Mouse (Mus musculus) stomach, embryonic 14.5 days (tissue): ENCODE results near the gene Diaph3. TPM values are rescaled to one million over a fixed set of nuclear protein-coding genes. Genes with fewer than 3 reads are reported as not detected.

Experiments used
- ATAC-seq: fragments of 200-750 bp; cut with Nextera tagmentation; 2 replicates; pipeline ENCODE4 v1.8.0; 2017; ENCODE audit warnings: low read depth, moderate TSS enrichment; ENCODE audit not compliant: insufficient number of reproducible peaks, insufficient read depth, low FRiP score
- H3K27ac ChIP-seq: fragments of 300-500 bp; sonication (generic); 2 replicates; pipeline ENCODE4 v1.5.1; 2014; ENCODE audit warnings: mild to moderate bottlenecking, low read length, moderate library complexity, mixed read lengths
- H3K27me3 ChIP-seq: fragments of 300-500 bp; sonication (generic); 2 replicates; pipeline ENCODE4 v1.6.1; 2014; ENCODE audit warnings: low read length, control low read depth, mixed read lengths; ENCODE audit not compliant: control insufficient read depth, insufficient read depth
- H3K36me3 ChIP-seq: fragments of 300-500 bp; sonication (generic); 2 replicates; pipeline ENCODE4 v1.6.1; 2014; ENCODE audit warnings: mild to moderate bottlenecking, control low read depth, low read length, moderate library complexity, mixed read lengths; ENCODE audit not compliant: control insufficient read depth, insufficient read depth
- H3K4me1 ChIP-seq: fragments of 300-500 bp; sonication (generic); 2 replicates; pipeline ENCODE4 v1.6.1; 2014; ENCODE audit warnings: low read length, control low read depth, mixed read lengths; ENCODE audit not compliant: control insufficient read depth, insufficient read depth
- H3K4me2 ChIP-seq: fragments of 300-500 bp; sonication (generic); replicated peaks from 2 replicates; pipeline ENCODE4 v1.6.1; 2014; ENCODE audit warnings: low read depth, low read length, control low read depth
- H3K4me3 ChIP-seq: fragments of 300-500 bp; sonication (generic); 2 replicates; pipeline ENCODE4 v1.5.1; 2014; ENCODE audit warnings: low read depth, low read length, control low read depth
- H3K9ac ChIP-seq: fragments of 300-500 bp; sonication (generic); replicated peaks from 2 replicates; pipeline ENCODE4 v1.6.1; 2014; ENCODE audit warnings: low read depth, mild to moderate bottlenecking, control low read depth, low read length, moderate library complexity, mixed read lengths
- H3K9me3 ChIP-seq: fragments of 300-500 bp; sonication (generic); 2 replicates; pipeline ENCODE4 v1.6.1; 2016; ENCODE audit warnings: low read depth, low read length, control low read depth; ENCODE audit not compliant: control insufficient read depth
- WGBS: fragments of 180-500 bp; shearing (Covaris S2); extraction: QIAGEN DNeasy Blood & Tissue Kit; methylation state at CpG from one replicate; pipeline ENCODE4 v1.1.7; 2014; 5-methylcytosine and 5-hydroxymethylcytosine counted together
- polyA plus RNA-seq: library from polyadenylated mRNA; unstranded; fragments of >200 nt; fragmentation: Nextera tagmentation; extraction: Ambion mirVana; gene quantifications from 2 replicates; pipeline ENCODE4 v1.2.1, GENCODE M21; 2014

Diaph3 gene
- polyA plus RNA-seq, 1 experiment from 2014 or later: 23.4 TPM

DNA sequence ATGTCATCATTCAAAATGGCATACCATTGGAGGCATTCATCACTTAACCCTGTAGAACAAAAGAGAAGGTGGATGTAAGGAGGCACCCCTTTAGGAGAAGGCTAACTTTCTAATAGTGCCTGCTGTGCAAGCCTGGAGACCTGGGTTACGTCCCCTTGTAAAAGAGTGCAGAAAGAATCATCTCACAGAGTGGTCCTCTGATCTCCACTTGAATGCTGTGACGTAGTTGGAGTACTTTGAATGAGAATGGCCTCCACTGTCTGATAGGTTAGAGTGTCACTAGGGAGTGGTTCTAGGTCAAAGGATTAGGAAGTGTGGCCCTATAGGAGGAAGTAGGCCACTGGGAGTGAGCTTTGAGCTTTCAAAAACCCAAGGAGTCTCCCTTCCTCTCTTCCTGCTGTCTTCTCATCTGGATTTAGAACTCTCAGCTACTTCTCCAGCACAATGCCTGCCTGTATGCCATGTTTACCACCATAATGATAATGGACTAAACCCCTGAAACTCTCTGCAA lies 66.0 kb downstream of the Diaph3 start:
- Histone ChIP-seq H3K4me2 (no peak overlapping the region), H3K27ac (no peak overlapping the region), H3K9me3 (no peaks in the 10 kb centered on the region), H3K9ac (no peak overlapping the region), H3K4me1 (no peaks in the 10 kb centered on the region), H3K4me3 (no peak overlapping the region), H3K27me3 (no peaks in the 10 kb centered on the region), H3K36me3 (no peaks in the 10 kb centered on the region)
- ATAC-seq: no peak
- WGBS: 96% methylated on average over 2 of the region's 2 CpGs

DNA sequence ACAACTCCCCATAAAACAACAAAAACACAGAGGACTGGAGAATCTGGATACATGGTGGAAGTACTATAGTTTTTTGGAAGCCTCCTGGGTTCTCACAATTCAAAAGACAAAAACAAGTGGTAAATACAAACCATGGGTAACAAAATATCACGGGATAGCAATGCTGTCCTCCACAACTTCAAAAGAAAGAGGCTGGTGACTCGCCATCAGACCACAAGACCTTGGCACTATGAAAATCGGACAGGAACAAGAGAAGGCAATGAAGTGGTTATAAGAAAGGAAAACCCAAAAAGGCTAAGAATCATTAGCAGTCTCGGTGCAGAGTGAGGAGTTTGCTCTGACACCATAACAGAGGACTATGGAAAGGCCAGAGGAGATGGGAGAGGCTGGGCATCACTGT lies 76.8 kb downstream of the Diaph3 start:
- Histone ChIP-seq H3K4me1 (no peaks in the 10 kb centered on the region), H3K9me3 (no peaks in the 10 kb centered on the region), H3K4me2 (no peak overlapping the region), H3K9ac (no peak overlapping the region), H3K27ac (no peak overlapping the region), H3K4me3 (no peak overlapping the region), H3K27me3 (no peaks in the 10 kb centered on the region), H3K36me3 (no peaks in the 10 kb centered on the region)
- 94% methylated on average over 4 of the region's 4 CpGs for WGBS
- no peak for ATAC-seq

GRCm38 (mm10) chr14:87056169-87056568 lies 84.9 kb downstream of the Diaph3 start:
- Histone ChIP-seq H3K4me2 (no peak overlapping the region), H3K27me3 (no peaks in the 10 kb centered on the region), H3K9me3 (no peaks in the 10 kb centered on the region), H3K27ac (no peak overlapping the region), H3K36me3 (no peaks in the 10 kb centered on the region), H3K4me3 (no peak overlapping the region), H3K4me1 (no peaks in the 10 kb centered on the region), H3K9ac (no peak overlapping the region)
- ATAC-seq: no peak
- WGBS: 99% methylated on average over 2 of the region's 2 CpGs

DNA sequence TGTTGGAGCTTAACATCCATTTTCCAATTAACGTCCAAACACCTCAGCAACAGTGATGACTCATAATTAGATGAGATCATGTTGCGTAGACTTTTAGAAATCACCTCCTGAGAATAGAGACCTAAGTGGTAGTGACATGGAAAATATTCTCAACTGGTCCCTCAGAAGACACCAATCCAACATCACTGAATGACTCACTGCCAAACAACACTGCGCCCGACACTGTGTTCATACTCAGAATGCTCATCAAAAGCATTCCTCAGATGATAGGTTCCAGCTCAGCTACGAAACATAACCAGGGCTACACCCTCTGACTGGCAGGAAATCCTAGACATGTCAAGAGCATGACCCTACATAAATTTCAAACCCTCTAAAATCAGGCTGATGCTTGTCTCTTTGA lies 89.8 kb downstream of the Diaph3 start:
- no peaks in the 10 kb centered on the region for H3K9me3 ChIP-seq
- no peaks in the 10 kb centered on the region for H3K4me1 ChIP-seq
- no peak overlapping the region for H3K4me3 ChIP-seq
- H3K27me3 ChIP-seq: no peaks in the 10 kb centered on the region
- no peak overlapping the region for H3K4me2 ChIP-seq
- WGBS: 70% methylated on average over 5 of the region's 5 CpGs
- no peak for ATAC-seq
- H3K27ac ChIP-seq: no peak overlapping the region
- no peak overlapping the region for H3K9ac ChIP-seq
- no peaks in the 10 kb centered on the region for H3K36me3 ChIP-seq

DNA sequence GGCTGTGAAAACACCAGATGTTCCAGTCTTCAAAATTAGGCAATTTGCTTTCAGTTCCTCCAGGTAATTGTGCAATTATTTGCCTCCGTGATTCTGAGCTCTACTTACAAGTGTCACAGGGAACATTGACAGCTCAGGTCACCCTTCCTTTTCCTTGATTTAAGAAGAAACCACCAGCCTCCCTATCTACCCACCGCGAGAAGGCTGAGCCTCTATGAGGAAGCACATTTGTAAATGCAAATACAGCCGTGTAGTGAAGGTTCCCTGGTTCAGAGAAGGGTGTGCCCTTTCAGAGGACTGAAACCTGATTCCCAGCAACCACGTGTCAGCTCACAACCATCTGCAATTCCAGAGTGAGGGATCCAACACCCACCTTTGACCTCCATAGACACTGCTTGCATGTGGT lies 96.6 kb downstream of the Diaph3 start:
- ATAC-seq: no peak
- no peaks in the 10 kb centered on the region for H3K27me3 ChIP-seq
- no peak overlapping the region for H3K9ac ChIP-seq
- 39% methylated on average over 5 of the region's 5 CpGs for WGBS
- no peak overlapping the region for H3K4me3 ChIP-seq
- no peaks in the 10 kb centered on the region for H3K4me1 ChIP-seq
- H3K36me3 ChIP-seq: no peaks in the 10 kb centered on the region
- H3K4me2 ChIP-seq: no peak overlapping the region
- H3K27ac ChIP-seq: no peak overlapping the region
- H3K9me3 ChIP-seq: no peaks in the 10 kb centered on the region

- Histone ChIP-seq H3K36me3 (no peaks in the 10 kb centered on the region), H3K4me1 (no peaks in the 10 kb centered on the region), H3K9me3 (no peaks in the 10 kb centered on the region), H3K27me3 (no peaks in the 10 kb centered on the region), H3K4me3 (no peak overlapping the region), H3K4me2 (no peak overlapping the region), H3K27ac (no peak overlapping the region), H3K9ac (no peak overlapping the region)
- ATAC-seq: no peak
- 79% methylated on average over 10 of the region's 10 CpGs for WGBS
Measured at GRCm38 (mm10) chr14:87020240-87020639, 120.8 kb downstream of the Diaph3 start.

GRCm38 (mm10) chr14:87019687-87020086 lies 121.3 kb downstream of the Diaph3 start:
- no peaks in the 10 kb centered on the region for H3K4me1 ChIP-seq
- H3K9ac ChIP-seq: no peak overlapping the region
- no peak overlapping the region for H3K4me2 ChIP-seq
- H3K4me3 ChIP-seq: no peak overlapping the region
- WGBS: 90% methylated on average over 3 of the region's 3 CpGs
- H3K36me3 ChIP-seq: no peaks in the 10 kb centered on the region
- H3K27ac ChIP-seq: no peak overlapping the region
- ATAC-seq: no peak
- no peaks in the 10 kb centered on the region for H3K9me3 ChIP-seq
- H3K27me3 ChIP-seq: no peaks in the 10 kb centered on the region

DNA sequence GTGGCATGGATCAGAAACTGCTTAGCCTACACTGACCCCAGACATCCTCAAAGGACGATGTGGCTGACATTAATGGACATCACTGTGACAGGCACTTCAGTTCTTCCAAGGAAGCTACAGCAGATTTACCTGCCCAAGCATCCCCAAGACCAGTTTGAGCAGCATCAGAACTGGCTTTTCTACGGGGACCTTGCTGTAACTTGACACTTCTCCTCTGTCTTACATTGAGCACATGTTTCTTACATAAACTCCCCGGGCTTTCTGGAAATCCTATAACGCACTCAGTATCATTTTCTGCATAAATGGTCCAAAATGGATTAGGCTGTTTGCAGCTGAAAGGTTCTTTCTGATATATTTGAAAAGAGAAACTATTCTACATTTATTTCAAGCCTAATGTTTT lies 143.7 kb downstream of the Diaph3 start:
- no peak overlapping the region for H3K9ac ChIP-seq
- H3K27ac ChIP-seq: no peak overlapping the region
- no peaks in the 10 kb centered on the region for H3K36me3 ChIP-seq
- no peaks in the 10 kb centered on the region for H3K4me1 ChIP-seq
- H3K4me2 ChIP-seq: no peak overlapping the region
- no peaks in the 10 kb centered on the region for H3K9me3 ChIP-seq
- no peak for ATAC-seq
- whole genome bisulfite sequencing: 28% methylated on average over 4 of the region's 4 CpGs
- H3K4me3 ChIP-seq: no peak overlapping the region
- H3K27me3 ChIP-seq: no peaks in the 10 kb centered on the region

- H3K4me1 ChIP-seq: no peaks in the 10 kb centered on the region
- no peaks in the 10 kb centered on the region for H3K9me3 ChIP-seq
- H3K4me3 ChIP-seq: no peak overlapping the region
- no peak overlapping the region for H3K9ac ChIP-seq
- no peaks in the 10 kb centered on the region for H3K36me3 ChIP-seq
- no peak overlapping the region for H3K4me2 ChIP-seq
- WGBS: 64% methylated on average over 1 of the region's 1 CpGs
- H3K27me3 ChIP-seq: no peaks in the 10 kb centered on the region
- no peak overlapping the region for H3K27ac ChIP-seq
- ATAC-seq: no peak
Measured at GRCm38 (mm10) chr14:86951169-86951568, 189.9 kb downstream of the Diaph3 start.
